Mouse (Mus musculus): ENCODE data around the gene Kmt5a. TPM values are rescaled to one million over a fixed set of nuclear protein-coding genes. Genes with fewer than 3 reads are reported as not detected.

Kmt5a gene
- polyA plus RNA-seq, 1 experiment from 2014 or later, result 41.6 TPM

DNA sequence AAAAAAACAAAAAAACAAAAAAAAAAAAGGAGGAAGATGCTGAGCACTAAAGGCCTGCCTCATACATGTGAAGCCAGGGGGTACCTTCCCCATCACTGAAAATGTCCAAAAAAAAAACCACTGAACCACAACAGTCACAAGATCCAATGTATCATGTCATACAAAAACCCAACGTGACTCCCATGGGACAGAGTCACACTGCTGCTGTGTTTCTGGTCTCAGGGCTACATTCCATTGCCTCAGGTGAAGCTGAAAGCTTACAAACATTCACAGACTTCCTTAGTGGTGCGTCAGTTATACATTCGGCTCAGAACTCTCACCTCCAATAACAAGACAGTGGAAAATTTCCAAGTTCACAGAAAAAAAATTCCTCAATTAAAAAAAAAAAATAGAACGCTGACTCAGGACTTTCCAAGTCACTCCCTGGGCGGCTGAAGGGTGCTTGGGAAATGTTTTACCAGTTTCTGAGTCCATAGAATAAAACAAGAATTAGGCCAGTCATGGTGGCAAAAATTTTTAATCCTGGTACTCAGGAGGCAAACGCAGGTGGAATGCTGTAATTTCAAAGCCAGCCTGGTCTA, 31.0 kb downstream of the Kmt5a start:
- 86% methylated on average over 6 of the region's 6 CpGs for WGBS
- peaks cover 5% of the 10 kb centered on the region for H3K4me1 ChIP-seq
- H3K4me3 ChIP-seq, result no peak overlapping the region
- peaks cover 49% of the 10 kb centered on the region for H3K36me3 ChIP-seq (replicated peaks)
- no peaks in the 10 kb centered on the region; the same call in 1 of the 2 replicates for H3K9me3 ChIP-seq
- no peak for DNase-seq (ENCODE audit: extremely low spot score, low spot score)
- H3K27me3 ChIP-seq (ENCODE audit: poor library complexity, severe bottlenecking), result no peaks in the 10 kb centered on the region
- H3K27ac ChIP-seq, result no peak overlapping the region

DNA sequence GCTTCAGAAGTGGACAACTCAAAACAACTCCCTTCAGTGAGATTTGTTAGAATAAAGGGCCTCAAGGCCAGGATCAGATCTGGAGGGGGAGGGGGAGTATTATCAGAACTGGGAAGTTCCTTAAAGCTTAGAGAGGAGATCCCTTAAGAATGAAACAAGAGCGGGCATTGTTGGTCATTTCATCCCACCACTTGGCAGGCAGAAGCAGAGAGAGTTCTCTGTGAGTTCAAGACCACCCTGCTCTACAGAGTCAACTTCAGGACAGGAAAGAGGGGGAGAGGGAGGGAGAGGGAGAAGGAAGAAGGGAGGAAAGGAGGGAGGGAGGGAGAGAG, 39.1 kb downstream of the Kmt5a start:
- WGBS, result 76% methylated on average over 1 of the region's 1 CpGs
- Histone ChIP-seq H3K27me3 (ENCODE audit: poor library complexity, severe bottlenecking) (no peaks in the 10 kb centered on the region), H3K36me3 (replicated peaks) (peaks cover 5% of the 10 kb centered on the region), H3K9me3 (no peaks in the 10 kb centered on the region; the same call in 1 of the 2 replicates), H3K27ac (peak overlapping the region; percentile 63), H3K4me3 (peak overlapping the region; percentile 72; the same call in 1 of the 2 replicates), H3K4me1 (peaks cover 42% of the 10 kb centered on the region)
- DNase-seq (ENCODE audit: extremely low spot score, low spot score), result no peak

GRCm38 (mm10) chr5:124480119-124480518, 40.4 kb downstream of the Kmt5a start:
- no peaks in the 10 kb centered on the region; the same call in 1 of the 2 replicates for H3K36me3 ChIP-seq (replicated peaks)
- 91% methylated on average over 4 of the region's 4 CpGs for WGBS
- H3K4me3 ChIP-seq, result no peak overlapping the region
- H3K27ac ChIP-seq, result no peak overlapping the region
- H3K9me3 ChIP-seq, result no peaks in the 10 kb centered on the region
- no peaks in the 10 kb centered on the region for H3K27me3 ChIP-seq (ENCODE audit: poor library complexity, severe bottlenecking)
- no peak for DNase-seq (ENCODE audit: extremely low spot score, low spot score)
- H3K4me1 ChIP-seq, result peaks cover 52% of the 10 kb centered on the region

GRCm38 (mm10) chr5:124481714-124482113, 42.0 kb downstream of the Kmt5a start:
- 0 out of 2 replicates have a peak, but pooled peaks cover 4% of the 10 kb centered on the region for H3K36me3 ChIP-seq (replicated peaks)
- 87% methylated on average over 4 of the region's 4 CpGs for WGBS
- no peaks in the 10 kb centered on the region for H3K27me3 ChIP-seq (ENCODE audit: poor library complexity, severe bottlenecking)
- peaks cover 38% of the 10 kb centered on the region for H3K4me1 ChIP-seq
- no peak overlapping the region for H3K27ac ChIP-seq
- DNase-seq (ENCODE audit: extremely low spot score, low spot score), result no peak
- no peak overlapping the region for H3K4me3 ChIP-seq
- no peaks in the 10 kb centered on the region for H3K9me3 ChIP-seq

- Histone ChIP-seq H3K36me3 (replicated peaks) (peaks cover 11% of the 10 kb centered on the region), H3K4me3 (peak overlapping the region; percentile 77), H3K27me3 (ENCODE audit: poor library complexity, severe bottlenecking) (no peaks in the 10 kb centered on the region), H3K9me3 (no peaks in the 10 kb centered on the region), H3K27ac (peak overlapping the region; percentile 99), H3K4me1 (peaks cover 30% of the 10 kb centered on the region)
- 9% methylated on average over 13 of the region's 13 CpGs for WGBS
- DNase-seq (ENCODE audit: extremely low spot score, low spot score), result peak; percentile 45
Observed at GRCm38 (mm10) chr5:124482436-124482965, 42.8 kb downstream of the Kmt5a start.

GRCm38 (mm10) chr5:124482966-124483654, 43.4 kb downstream of the Kmt5a start, which contains the start of gene Snrnp35:
Snrnp35 (plus strand) TSS chr5:124483134.
- Histone ChIP-seq H3K4me3 (peak within 1 kb of the TSS; percentile 77), H3K4me1 (peaks cover 24% of the 10 kb centered on the region), H3K27ac (peak within 1 kb of the TSS; percentile 99), H3K9me3 (no peaks in the 10 kb centered on the region), H3K36me3 (replicated peaks) (peaks cover 16% of the 10 kb centered on the region), H3K27me3 (ENCODE audit: poor library complexity, severe bottlenecking) (no peaks in the 10 kb centered on the region)
- WGBS, result under 1% methylated on average over 48 of the region's 48 CpGs
- DNase-seq (ENCODE audit: extremely low spot score, low spot score), result peak; percentile 92

DNA sequence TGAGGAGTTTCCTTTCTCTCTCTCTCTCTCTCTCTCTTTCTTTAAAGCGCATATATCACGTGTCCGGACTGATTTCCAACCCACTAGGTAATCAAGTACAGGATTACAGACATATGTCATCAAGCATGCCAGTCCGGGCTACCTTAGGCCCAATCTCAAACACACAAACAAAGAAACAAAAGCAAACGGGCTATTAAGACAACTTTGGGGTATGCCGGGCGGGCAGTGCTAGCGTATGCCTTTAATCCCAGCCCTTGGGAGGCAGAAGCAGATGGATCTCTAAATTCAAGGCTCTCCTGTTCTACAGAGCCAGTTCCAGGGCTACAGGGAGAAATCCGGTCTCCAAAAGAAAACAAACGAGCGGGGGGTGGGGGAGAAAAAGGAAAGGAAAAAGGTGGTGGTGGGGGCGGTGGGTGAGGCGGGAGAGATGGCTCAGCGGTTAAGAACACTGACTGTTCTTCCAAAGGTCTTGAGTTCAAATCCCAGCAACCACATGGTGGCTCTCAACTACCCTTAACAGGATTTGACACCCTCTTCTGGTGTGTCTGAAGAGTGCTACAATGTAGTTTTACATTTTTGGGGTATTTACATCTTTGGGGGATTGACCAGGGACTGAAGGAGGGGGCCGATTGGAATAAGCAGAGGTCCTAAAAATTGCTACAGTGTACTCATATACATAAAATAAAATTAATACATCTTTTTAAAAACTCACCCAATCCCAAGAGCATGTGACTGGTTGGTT, 44.1 kb downstream of the Kmt5a start:
- H3K4me3 ChIP-seq, result peak overlapping the region; percentile 77
- peaks cover 19% of the 10 kb centered on the region for H3K4me1 ChIP-seq
- no peaks in the 10 kb centered on the region for H3K27me3 ChIP-seq (ENCODE audit: poor library complexity, severe bottlenecking)
- no peak for DNase-seq (ENCODE audit: extremely low spot score, low spot score)
- WGBS, result 9% methylated on average over 15 of the region's 15 CpGs
- peaks cover 23% of the 10 kb centered on the region for H3K36me3 ChIP-seq (replicated peaks)
- peak overlapping the region; percentile 99 for H3K27ac ChIP-seq
- H3K9me3 ChIP-seq, result no peaks in the 10 kb centered on the region

- H3K4me1 ChIP-seq, result peaks cover 17% of the 10 kb centered on the region
- DNase-seq (ENCODE audit: extremely low spot score, low spot score), result no peak
- no peaks in the 10 kb centered on the region for H3K9me3 ChIP-seq
- no peaks in the 10 kb centered on the region for H3K27me3 ChIP-seq (ENCODE audit: poor library complexity, severe bottlenecking)
- 93% methylated on average over 5 of the region's 5 CpGs for WGBS
- H3K27ac ChIP-seq, result no peak overlapping the region
- H3K36me3 ChIP-seq (replicated peaks), result peaks cover 39% of the 10 kb centered on the region
- H3K4me3 ChIP-seq, result no peak overlapping the region
Observed at GRCm38 (mm10) chr5:124485654-124486053, 45.9 kb downstream of the Kmt5a start.

- no peaks in the 10 kb centered on the region for H3K9me3 ChIP-seq
- no peak overlapping the region for H3K27ac ChIP-seq
- H3K4me1 ChIP-seq, result peaks cover 9% of the 10 kb centered on the region
- DNase-seq (ENCODE audit: extremely low spot score, low spot score), result no peak
- peaks cover 71% of the 10 kb centered on the region for H3K36me3 ChIP-seq (replicated peaks)
- 93% methylated on average over 3 of the region's 3 CpGs for WGBS
- no peak overlapping the region for H3K4me3 ChIP-seq
- H3K27me3 ChIP-seq (ENCODE audit: poor library complexity, severe bottlenecking), result no peaks in the 10 kb centered on the region
Observed at GRCm38 (mm10) chr5:124488885-124489284, 49.2 kb downstream of the Kmt5a start.

DNA sequence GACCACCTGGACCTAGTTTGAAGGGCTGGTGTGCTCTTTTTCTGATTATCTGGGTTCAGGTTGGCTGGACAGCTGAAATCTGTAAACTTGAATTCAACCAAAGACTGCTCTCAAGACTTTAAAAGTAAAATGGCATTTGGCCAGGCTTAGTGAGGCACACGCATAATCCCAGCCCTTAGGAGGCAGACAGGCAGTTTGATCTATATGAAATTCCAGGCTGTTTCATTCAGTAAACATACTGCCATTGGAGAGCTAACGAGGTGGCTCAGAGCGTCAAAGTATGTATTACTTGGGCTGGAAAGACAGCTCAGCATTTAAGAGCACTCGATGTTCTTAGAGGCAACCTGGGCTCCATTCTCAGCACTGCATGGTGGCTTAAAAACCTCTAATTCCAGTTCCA, 52.0 kb downstream of the Kmt5a start:
- H3K27me3 ChIP-seq (ENCODE audit: poor library complexity, severe bottlenecking), result no peaks in the 10 kb centered on the region
- H3K36me3 ChIP-seq (replicated peaks), result peaks cover 96% of the 10 kb centered on the region
- H3K4me1 ChIP-seq, result no peaks in the 10 kb centered on the region; the same call in 1 of the 2 replicates
- DNase-seq (ENCODE audit: extremely low spot score, low spot score), result no peak
- WGBS, result 88% methylated on average over 4 of the region's 4 CpGs
- no peak overlapping the region for H3K27ac ChIP-seq
- H3K4me3 ChIP-seq, result no peak overlapping the region
- H3K9me3 ChIP-seq, result no peaks in the 10 kb centered on the region

DNA sequence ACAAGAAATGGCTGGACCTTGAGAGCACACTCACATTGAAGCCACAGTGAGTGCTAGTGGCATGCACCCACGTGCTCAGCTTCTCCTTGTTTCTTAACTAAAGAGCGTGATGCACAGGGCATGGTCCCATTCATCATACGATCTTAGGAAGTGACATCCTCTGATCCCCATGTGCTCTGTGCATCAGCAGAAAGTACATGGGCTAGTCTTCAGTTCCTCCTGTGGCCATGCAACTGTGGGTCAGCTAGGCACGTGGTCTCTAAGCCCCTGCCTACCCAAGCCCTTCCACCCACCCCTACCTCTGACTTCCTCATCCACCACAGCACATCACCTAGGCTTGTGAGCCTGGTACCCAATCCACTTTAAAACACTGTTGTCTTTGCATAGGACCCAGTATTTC, 52.9 kb downstream of the Kmt5a start:
- WGBS, result 92% methylated on average over 4 of the region's 4 CpGs

GRCm38 (mm10) chr5:124493455-124493854, 53.7 kb downstream of the Kmt5a start:
- H3K27me3 ChIP-seq (ENCODE audit: poor library complexity, severe bottlenecking), result no peaks in the 10 kb centered on the region
- DNase-seq (ENCODE audit: extremely low spot score, low spot score), result no peak
- H3K36me3 ChIP-seq (replicated peaks), result peaks cover 98% of the 10 kb centered on the region
- no peak overlapping the region for H3K4me3 ChIP-seq
- no peaks in the 10 kb centered on the region; the same call in 1 of the 2 replicates for H3K4me1 ChIP-seq
- WGBS, result 91% methylated on average over 11 of the region's 11 CpGs
- no peak overlapping the region for H3K27ac ChIP-seq
- no peaks in the 10 kb centered on the region for H3K9me3 ChIP-seq

More for the DNA sequence above, 52.9 kb downstream of the Kmt5a start:
- no peaks in the 10 kb centered on the region for H3K9me3 ChIP-seq
- H3K36me3 ChIP-seq (replicated peaks), result peaks cover 97% of the 10 kb centered on the region
- H3K27me3 ChIP-seq (ENCODE audit: poor library complexity, severe bottlenecking), result no peaks in the 10 kb centered on the region
- no peak for DNase-seq (ENCODE audit: extremely low spot score, low spot score)
- H3K4me1 ChIP-seq, result no peaks in the 10 kb centered on the region; the same call in 1 of the 2 replicates
- no peak overlapping the region for H3K27ac ChIP-seq
- no peak overlapping the region for H3K4me3 ChIP-seq

Measured in forebrain, embryonic 10.5 days (tissue).